13 mouse cellular contexts compared by ENCODE assay signal in genomic region chr1:39418852-39419251, GRCm38 (mm10).
"Had no signal": no experiment of that assay in that cellular context is flagged by ENCODE, and none has a peak within 500 bp of the region (broad histone marks: within the 10 kb centered on the region; RNA-seq: fewer than 3 reads in every experiment).

No protein-coding gene starts in this region.

- H3K27me3 ChIP-seq: limb, embryonic 12.5 days; midbrain, embryonic 13.5 days; neural tube, embryonic 15.5 days had no signal

- H3K27ac ChIP-seq: liver, embryonic 14.5 days; midbrain, embryonic 13.5 days; neural tube, embryonic 15.5 days had no signal

- DNase-seq: kidney, adult 8-10 months; kidney, postnatal 25 days; layer of hippocampus, postnatal 36 days; right cerebral cortex, adult 18-20 months; right cerebral cortex, postnatal 25 days; thymus, adult 18-20 months; thymus, postnatal 14 days had no signal

- H3K9me3 ChIP-seq: limb, embryonic 12.5 days; midbrain, embryonic 13.5 days; neural tube, embryonic 15.5 days had no signal

- H3K9ac ChIP-seq: limb, embryonic 12.5 days; liver, embryonic 14.5 days; midbrain, embryonic 13.5 days; neural tube, embryonic 15.5 days had no signal

- H3K4me2 ChIP-seq: midbrain, embryonic 13.5 days; neural tube, embryonic 15.5 days had no signal

- H3K4me1 ChIP-seq: neural tube, embryonic 15.5 days had no signal

- H3K4me3 ChIP-seq: limb, embryonic 12.5 days; midbrain, embryonic 13.5 days; myocyte; neural tube, embryonic 15.5 days had no signal

- ATAC-seq: intestine, postnatal 0 days; midbrain, embryonic 13.5 days had no signal

- H3K36me3 ChIP-seq: limb, embryonic 12.5 days; midbrain, embryonic 13.5 days; neural tube, embryonic 15.5 days had no signal
